Mouse (Mus musculus) hindbrain, embryonic 14.5 days (tissue): ENCODE data around the gene Fndc11. TPM values are rescaled to one million over a fixed set of nuclear protein-coding genes. Genes with fewer than 3 reads are reported as not detected.

ENCODE experiments used
- ATAC-seq: fragments of 200-750 bp; cut with Nextera tagmentation; 2 replicates; pipeline ENCODE4 v1.8.0; 2017; ENCODE audit warnings: moderate number of reproducible peaks, mild to moderate bottlenecking, moderate TSS enrichment, moderate library complexity; ENCODE audit not compliant: low FRiP score
- DNase-seq: peaks from one replicate; pipeline ENCODE4 v3.0.0-alpha.2; 2015; ENCODE audit warnings: low spot score
- H3K27ac ChIP-seq: fragments of 300-500 bp; sonication (generic); 2 replicates; pipeline ENCODE4 v1.5.1; 2014; ENCODE audit warnings: mild to moderate bottlenecking, moderate library complexity
- H3K27me3 ChIP-seq: fragments of 300-500 bp; sonication (generic); 2 replicates; pipeline ENCODE4 v1.6.1; 2014; ENCODE audit warnings: mild to moderate bottlenecking, low read length, mixed read lengths; ENCODE audit not compliant: control insufficient read depth, insufficient read depth
- H3K36me3 ChIP-seq: fragments of 300-500 bp; sonication (generic); replicated peaks from 2 replicates; pipeline ENCODE4 v1.6.1; 2014; ENCODE audit not compliant: control insufficient read depth, insufficient read depth
- H3K4me1 ChIP-seq: fragments of 300-500 bp; sonication (generic); replicated peaks from 2 replicates; pipeline ENCODE4 v1.6.1; 2014; ENCODE audit warnings: antibody characterized with exemption, low read length, mixed read lengths; ENCODE audit not compliant: control insufficient read depth, insufficient read depth
- H3K4me2 ChIP-seq: fragments of 300-500 bp; sonication (generic); replicated peaks from 2 replicates; pipeline ENCODE4 v1.6.1; 2014; ENCODE audit warnings: mild to moderate bottlenecking, moderate library complexity
- H3K4me3 ChIP-seq: fragments of 300-500 bp; sonication (generic); replicated peaks from 2 replicates; pipeline ENCODE4 v1.5.1; 2014; ENCODE audit warnings: mild to moderate bottlenecking, low read length
- H3K9ac ChIP-seq: fragments of 300-500 bp; sonication (generic); 2 replicates; pipeline ENCODE4 v1.6.1; 2014
- H3K9me3 ChIP-seq: fragments of 300-500 bp; sonication (generic); 2 replicates; pipeline ENCODE4 v1.6.1; 2016; ENCODE audit warnings: low read length; ENCODE audit not compliant: control insufficient read depth
- WGBS: fragments of 180-500 bp; shearing (Covaris S2); extraction: QIAGEN DNeasy Blood & Tissue Kit; methylation state at CpG from one replicate; pipeline ENCODE4 v1.1.7; 2014; 5-methylcytosine and 5-hydroxymethylcytosine counted together
- polyA plus RNA-seq: library from polyadenylated mRNA; unstranded; fragments of >200 nt; fragmentation: Nextera tagmentation; extraction: Ambion mirVana; gene quantifications from 2 replicates; pipeline ENCODE4 v1.2.1, GENCODE M21; 2014

Gene Fndc11
- polyA plus RNA-seq, result not detected in 2 replicates

GRCm38 (mm10) chr2:181219538-181220216, at the start of gene Fndc11:
TSS of gene Fndc11 (plus strand) at chr2:181220013.
- peak within 1 kb of the TSS; percentile 56 for H3K4me2 ChIP-seq
- H3K9ac ChIP-seq, result peak within 1 kb of the TSS; percentile 37
- WGBS, result 4% methylated on average over 25 of the region's 25 CpGs
- no peaks in the 10 kb centered on the region for H3K9me3 ChIP-seq
- DNase-seq, result peak; percentile 57
- no peaks in the 10 kb centered on the region for H3K36me3 ChIP-seq
- no peaks in the 10 kb centered on the region for H3K27me3 ChIP-seq
- peaks cover 14% of the 10 kb centered on the region; the same call in 1 of the 2 replicates for H3K4me1 ChIP-seq
- peak; percentile 83; the same call in 1 of the 2 replicates for ATAC-seq
- peak within 1 kb of the TSS; percentile 22 for H3K4me3 ChIP-seq
- peak within 1 kb of the TSS; percentile 26; the same call in 1 of the 2 replicates for H3K27ac ChIP-seq

DNA sequence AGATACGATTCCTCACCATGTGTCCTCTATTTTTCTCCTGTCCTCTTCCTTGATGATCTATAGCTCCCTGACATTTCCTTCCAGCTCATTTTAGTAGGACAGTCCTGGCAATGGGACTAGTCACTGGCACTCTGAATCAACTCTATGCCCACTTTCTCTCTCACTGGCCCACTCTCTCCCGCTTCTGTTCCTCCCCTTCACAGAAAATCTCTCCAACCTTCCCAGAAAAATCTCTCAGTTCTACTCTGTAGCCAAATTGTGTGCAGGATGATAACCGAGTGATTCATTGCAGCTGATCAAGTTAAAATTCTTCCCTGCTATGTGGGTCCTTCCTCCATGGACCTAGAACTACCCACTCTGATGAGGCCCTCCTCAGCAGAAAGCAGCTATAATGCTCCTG, 45.2 kb upstream of the Fndc11 start:
- Histone ChIP-seq H3K4me2 (no peak overlapping the region), H3K4me3 (no peak overlapping the region), H3K27ac (no peak overlapping the region), H3K9ac (no peak overlapping the region), H3K27me3 (no peaks in the 10 kb centered on the region), H3K9me3 (no peaks in the 10 kb centered on the region), H3K36me3 (no peaks in the 10 kb centered on the region), H3K4me1 (no peaks in the 10 kb centered on the region)
- 88% methylated on average over 3 of the region's 3 CpGs for WGBS
- DNase-seq, result no peak
- no peak for ATAC-seq

GRCm38 (mm10) chr2:181178015-181178414, 41.8 kb upstream of the Fndc11 start:
- ATAC-seq (no peak), DNase-seq (no peak)
- Histone ChIP-seq H3K4me1 (no peaks in the 10 kb centered on the region), H3K9ac (no peak overlapping the region), H3K27me3 (no peaks in the 10 kb centered on the region), H3K36me3 (no peaks in the 10 kb centered on the region), H3K4me2 (no peak overlapping the region), H3K9me3 (no peaks in the 10 kb centered on the region), H3K27ac (no peak overlapping the region), H3K4me3 (no peak overlapping the region)
- 81% methylated on average over 3 of the region's 3 CpGs for WGBS

- Histone ChIP-seq H3K4me3 (no peak overlapping the region), H3K9ac (no peak overlapping the region), H3K4me2 (no peak overlapping the region), H3K9me3 (no peaks in the 10 kb centered on the region), H3K36me3 (no peaks in the 10 kb centered on the region), H3K27ac (no peak overlapping the region), H3K4me1 (no peaks in the 10 kb centered on the region), H3K27me3 (no peaks in the 10 kb centered on the region)
- ATAC-seq (no peak), DNase-seq (no peak)
- WGBS, result 84% methylated on average over 5 of the region's 5 CpGs
Measured at GRCm38 (mm10) chr2:181178471-181178870, 41.3 kb upstream of the Fndc11 start.

DNA sequence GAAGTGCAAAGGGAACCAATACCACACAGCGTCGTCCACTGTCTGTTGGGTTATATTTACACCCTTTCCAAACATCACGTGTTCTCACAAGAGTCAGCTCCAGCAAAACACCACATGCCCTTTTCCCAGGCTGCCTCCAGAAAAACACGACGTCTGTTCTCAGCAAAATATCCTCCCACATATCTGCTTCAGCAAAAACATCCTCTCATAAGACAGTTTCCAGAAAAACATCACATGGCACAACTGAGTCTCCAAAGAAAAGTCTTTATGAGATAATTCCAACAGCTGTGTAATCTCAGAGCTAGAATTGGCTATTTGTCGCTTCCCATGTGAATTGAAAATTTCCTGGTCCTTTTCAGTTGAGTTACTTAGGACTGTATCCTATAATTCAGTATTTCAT, 38.9 kb upstream of the Fndc11 start:
- no peak overlapping the region for H3K4me3 ChIP-seq
- DNase-seq, result no peak
- WGBS, result 83% methylated on average over 6 of the region's 6 CpGs

DNA sequence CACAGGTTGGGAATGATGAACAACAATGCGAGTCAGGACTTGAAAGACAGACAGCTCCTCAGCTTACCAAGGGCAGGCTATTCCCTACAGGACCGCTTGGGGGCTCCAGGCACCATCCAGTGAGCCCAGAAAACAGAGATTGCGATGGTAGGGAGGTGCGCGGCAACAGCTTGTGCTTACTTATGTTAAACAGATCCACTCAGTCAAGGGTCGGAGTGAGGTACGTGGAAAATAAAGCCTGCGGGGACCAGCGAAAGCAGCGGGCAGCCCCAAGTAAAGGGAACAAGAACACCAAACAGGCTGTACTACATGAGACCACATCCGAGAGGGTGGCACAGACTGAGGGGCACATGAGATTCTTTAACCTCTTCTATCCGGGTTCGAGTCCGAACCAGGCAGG, 33.2 kb upstream of the Fndc11 start:
- peaks cover 9% of the 10 kb centered on the region for H3K4me1 ChIP-seq
- under 1% methylated on average over 14 of the region's 14 CpGs for WGBS
- H3K9me3 ChIP-seq, result no peaks in the 10 kb centered on the region
- H3K9ac ChIP-seq, result peak overlapping the region; percentile 98
- ATAC-seq, result peak; percentile 84
- H3K4me3 ChIP-seq, result peak overlapping the region; percentile 77
- DNase-seq, result peak; percentile 88
- H3K27me3 ChIP-seq, result no peaks in the 10 kb centered on the region
- peaks cover 14% of the 10 kb centered on the region for H3K36me3 ChIP-seq
- H3K27ac ChIP-seq, result peak overlapping the region; percentile 97
- H3K4me2 ChIP-seq, result peak overlapping the region; percentile 76

More for the DNA sequence above, 38.9 kb upstream of the Fndc11 start:
- no peaks in the 10 kb centered on the region for H3K9me3 ChIP-seq
- ATAC-seq, result no peak
- no peaks in the 10 kb centered on the region for H3K36me3 ChIP-seq
- H3K4me2 ChIP-seq, result no peak overlapping the region
- H3K27ac ChIP-seq, result no peak overlapping the region
- no peaks in the 10 kb centered on the region for H3K4me1 ChIP-seq
- H3K9ac ChIP-seq, result no peak overlapping the region
- no peaks in the 10 kb centered on the region for H3K27me3 ChIP-seq

- under 1% methylated on average over 64 of the region's 64 CpGs for WGBS
- H3K4me3 ChIP-seq, result peak within 1 kb of the TSS; percentile 77
- peaks cover 9% of the 10 kb centered on the region for H3K4me1 ChIP-seq
- peaks cover 14% of the 10 kb centered on the region for H3K36me3 ChIP-seq
- no peaks in the 10 kb centered on the region for H3K27me3 ChIP-seq
- H3K4me2 ChIP-seq, result peak within 1 kb of the TSS; percentile 76
- DNase-seq (peak; percentile 88), ATAC-seq (peak; percentile 90)
- no peaks in the 10 kb centered on the region for H3K9me3 ChIP-seq
- peak within 1 kb of the TSS; percentile 98 for H3K9ac ChIP-seq
- peak within 1 kb of the TSS; percentile 97 for H3K27ac ChIP-seq
Measured at GRCm38 (mm10) chr2:181187121-181188000, 32.5 kb upstream of the Fndc11 start, which contains the start of gene Ppdpf. TSS of gene Ppdpf (plus strand) at chr2:181187247.

- Histone ChIP-seq H3K27ac (no peak overlapping the region; the same call in 1 of the 2 replicates), H3K36me3 (peaks cover 14% of the 10 kb centered on the region), H3K4me1 (peaks cover 9% of the 10 kb centered on the region), H3K4me2 (peak overlapping the region; percentile 76), H3K9me3 (no peaks in the 10 kb centered on the region), H3K4me3 (peak overlapping the region; percentile 77), H3K27me3 (no peaks in the 10 kb centered on the region), H3K9ac (peak overlapping the region; percentile 39)
- DNase-seq, result no peak
- no peak for ATAC-seq
- 78% methylated on average over 2 of the region's 2 CpGs for WGBS
Measured at GRCm38 (mm10) chr2:181188681-181189080, 31.1 kb upstream of the Fndc11 start.

DNA sequence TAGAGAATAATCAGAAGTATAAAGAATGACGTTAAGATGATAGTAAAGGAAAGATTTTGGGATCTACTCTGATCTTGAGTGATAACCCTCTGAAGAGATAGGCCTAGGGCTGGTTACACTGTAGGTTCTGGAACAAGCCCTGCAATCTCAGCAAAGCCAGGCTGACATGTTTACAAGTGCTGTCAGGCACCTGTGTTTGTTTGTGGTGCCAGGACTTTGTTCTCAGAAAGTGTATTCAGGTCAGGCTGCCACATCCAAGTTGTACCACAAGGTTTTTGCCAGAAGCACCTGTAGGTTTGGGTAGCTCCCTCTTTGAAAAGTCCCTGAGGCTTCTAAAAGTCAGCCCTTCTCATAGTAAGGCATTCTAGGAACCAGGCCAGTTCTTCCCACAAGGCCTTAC, 30.5 kb upstream of the Fndc11 start:
- H3K36me3 ChIP-seq, result peaks cover 14% of the 10 kb centered on the region
- no peak overlapping the region for H3K4me3 ChIP-seq
- 96% methylated on average over 1 of the region's 1 CpGs for WGBS
- DNase-seq (no peak), ATAC-seq (no peak)
- H3K9me3 ChIP-seq, result no peaks in the 10 kb centered on the region
- no peaks in the 10 kb centered on the region for H3K27me3 ChIP-seq
- H3K27ac ChIP-seq, result no peak overlapping the region
- H3K4me2 ChIP-seq, result peak overlapping the region; percentile 76; the same call in 1 of the 2 replicates
- peaks cover 9% of the 10 kb centered on the region for H3K4me1 ChIP-seq
- no peak overlapping the region for H3K9ac ChIP-seq
